ENCODE assay signal across 9 mouse cellular contexts in the genomic region with DNA sequence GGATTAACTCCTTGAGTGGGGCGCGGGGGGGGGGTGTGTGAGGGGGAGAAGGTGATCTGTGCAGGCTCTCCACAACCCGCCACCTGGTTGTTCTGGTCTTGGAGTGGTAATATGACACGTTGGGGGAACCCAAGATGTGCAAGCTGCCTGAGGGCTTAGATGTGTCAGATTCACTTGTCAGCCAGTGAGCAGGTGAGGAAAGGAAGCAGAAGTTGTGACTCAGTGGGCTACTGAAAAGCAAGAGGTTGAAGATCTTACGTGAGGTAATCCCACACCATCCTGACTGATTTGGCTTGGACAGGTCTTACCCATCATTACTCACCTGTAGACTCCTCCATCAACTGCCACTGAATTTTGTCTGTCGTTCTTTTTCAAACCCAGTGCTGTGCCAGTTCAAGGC. TPM values are rescaled to one million over a fixed set of nuclear protein-coding genes. Genes with fewer than 3 reads are reported as not detected.
DNase-seq lines count a peak whose midpoint lies in the region; ATAC-seq lines count a peak whose summit lies in the region.
"Had no signal": no experiment of that assay in that cellular context is flagged by ENCODE, and none has a peak within 500 bp of the region (broad histone marks: within the 10 kb centered on the region; RNA-seq: fewer than 3 reads in every experiment).

No protein-coding gene starts in this region.

- DNase-seq in kidney, adult 18-20 months: no peak
- peak; percentile 31 for DNase-seq in embryonic facial prominence, embryonic 11.5 days (ENCODE audit: low spot score)
- DNase-seq in MN1 (ENCODE audit: low spot score): no peak
- no peak for DNase-seq in cerebellum, adult 18-20 months

- peak overlapping the region; percentile 86 for H3K4me2 ChIP-seq in kidney, embryonic 15.5 days
- peak overlapping the region; percentile 97 for H3K4me2 ChIP-seq in embryonic facial prominence, embryonic 11.5 days (ENCODE audit: low read depth, low read length)
- peak overlapping the region; percentile 72 for H3K4me2 ChIP-seq in hindbrain, embryonic 16.5 days (ENCODE audit: low read length)
- H3K4me2 ChIP-seq in midbrain, embryonic 16.5 days (ENCODE audit: low read length): peak overlapping the region; percentile 94

- H3K27ac ChIP-seq in kidney, embryonic 15.5 days: no peak overlapping the region
- H3K27ac ChIP-seq in embryonic facial prominence, embryonic 11.5 days (replicated peaks; ENCODE audit: low read depth, low read length): no peak overlapping the region
- H3K27ac ChIP-seq in hindbrain, embryonic 16.5 days (ENCODE audit: low read depth, low read length): no peak overlapping the region
- no peak overlapping the region for H3K27ac ChIP-seq in midbrain, embryonic 16.5 days (ENCODE audit: low read length)

- peak overlapping the region; percentile 77 for H3K4me3 ChIP-seq in kidney, embryonic 15.5 days (replicated peaks)
- peak overlapping the region; percentile 93 for H3K4me3 ChIP-seq in embryonic facial prominence, embryonic 11.5 days (ENCODE audit: low read depth, low read length)
- H3K4me3 ChIP-seq in hindbrain, embryonic 16.5 days (ENCODE audit: low read length): peak overlapping the region; percentile 79
- H3K4me3 ChIP-seq in midbrain, embryonic 16.5 days (ENCODE audit: low read depth, low read length): peak overlapping the region; percentile 85

- no peaks in the 10 kb centered on the region for H3K36me3 ChIP-seq in kidney, embryonic 15.5 days
- H3K36me3 ChIP-seq in embryonic facial prominence, embryonic 11.5 days (replicated peaks; ENCODE audit: control insufficient read depth, insufficient read depth, low read depth, low read length): no peaks in the 10 kb centered on the region
- H3K36me3 ChIP-seq in hindbrain, embryonic 16.5 days (ENCODE audit: control insufficient read depth, insufficient read depth, low read length): no peaks in the 10 kb centered on the region
- no peaks in the 10 kb centered on the region for H3K36me3 ChIP-seq in midbrain, embryonic 16.5 days (ENCODE audit: control insufficient read depth, insufficient read depth, low read length)

- WGBS in kidney, embryonic 15.5 days: 35% methylated on average over 6 of the region's 6 CpGs
- WGBS in embryonic facial prominence, embryonic 11.5 days: 37% methylated on average over 6 of the region's 6 CpGs
- 46% methylated on average over 6 of the region's 6 CpGs for WGBS in hindbrain, embryonic 16.5 days
- WGBS in midbrain, embryonic 16.5 days: 35% methylated on average over 6 of the region's 6 CpGs

- no peak for ATAC-seq in kidney, embryonic 15.5 days (replicated peaks; ENCODE audit: low FRiP score)
- no peak for ATAC-seq in embryonic facial prominence, embryonic 11.5 days (replicated peaks; ENCODE audit: insufficient number of reproducible peaks, low FRiP score, low TSS enrichment, low read depth)
- no peak for ATAC-seq in hindbrain, embryonic 16.5 days
- no peak for ATAC-seq in midbrain, embryonic 16.5 days
- no peak for ATAC-seq in monocyte, adult 5-6 weeks (replicated peaks; ENCODE audit: insufficient number of reproducible peaks, low FRiP score, low TSS enrichment, poor library complexity, severe bottlenecking)

- peaks cover 53% of the 10 kb centered on the region for H3K4me1 ChIP-seq in kidney, embryonic 15.5 days
- peaks cover 8% of the 10 kb centered on the region for H3K4me1 ChIP-seq in embryonic facial prominence, embryonic 11.5 days (ENCODE audit: control insufficient read depth, insufficient read depth, low read length)
- H3K4me1 ChIP-seq in hindbrain, embryonic 16.5 days (ENCODE audit: control insufficient read depth, insufficient read depth, low read depth, low read length): peaks cover 51% of the 10 kb centered on the region
- peaks cover 60% of the 10 kb centered on the region for H3K4me1 ChIP-seq in midbrain, embryonic 16.5 days (ENCODE audit: control insufficient read depth, insufficient read depth, low read length)

- H3K9ac ChIP-seq in kidney, embryonic 15.5 days: peak overlapping the region; percentile 76; the same call in 1 of the 2 replicates
- no peak overlapping the region for H3K9ac ChIP-seq in embryonic facial prominence, embryonic 11.5 days (replicated peaks; ENCODE audit: low read length)
- peak overlapping the region; percentile 91; the same call in 1 of the 2 replicates for H3K9ac ChIP-seq in hindbrain, embryonic 16.5 days (ENCODE audit: low read depth, low read length)
- peak overlapping the region; percentile 96 for H3K9ac ChIP-seq in midbrain, embryonic 16.5 days (ENCODE audit: low read depth, low read length)

- H3K27me3 ChIP-seq in kidney, embryonic 15.5 days: no peaks in the 10 kb centered on the region
- H3K27me3 ChIP-seq in embryonic facial prominence, embryonic 11.5 days (ENCODE audit: control insufficient read depth, insufficient read depth, low read length): no peaks in the 10 kb centered on the region
- H3K27me3 ChIP-seq in hindbrain, embryonic 16.5 days (replicated peaks; ENCODE audit: control insufficient read depth, insufficient read depth, low read length): no peaks in the 10 kb centered on the region
- H3K27me3 ChIP-seq in midbrain, embryonic 16.5 days (ENCODE audit: control insufficient read depth, insufficient read depth, low read depth, low read length): no peaks in the 10 kb centered on the region

- no peaks in the 10 kb centered on the region for H3K9me3 ChIP-seq in kidney, embryonic 15.5 days (replicated peaks)
- no peaks in the 10 kb centered on the region for H3K9me3 ChIP-seq in embryonic facial prominence, embryonic 11.5 days (replicated peaks; ENCODE audit: control insufficient read depth, low read length)
- H3K9me3 ChIP-seq in hindbrain, embryonic 16.5 days (ENCODE audit: control insufficient read depth, low read length): no peaks in the 10 kb centered on the region
- H3K9me3 ChIP-seq in midbrain, embryonic 16.5 days (replicated peaks; ENCODE audit: control insufficient read depth, low read length, poor library complexity, severe bottlenecking): no peaks in the 10 kb centered on the region

RNA-seq across cellular contexts. Expression of a gene that starts 2.2 kb away (rescaled TPM):
- polyA plus RNA-seq in kidney, embryonic 15.5 days (2015; fragmentation: Nextera tagmentation; extraction: Ambion mirVana): 6.0 and 6.6 TPM in 2 replicates
- 10.3 and 11.2 TPM in 2 replicates for polyA plus RNA-seq in embryonic facial prominence, embryonic 11.5 days (2014; fragmentation: Nextera tagmentation; extraction: Ambion mirVana)
- polyA plus RNA-seq in hindbrain, embryonic 16.5 days (2015; fragmentation: Nextera tagmentation; extraction: Ambion mirVana): 11.5 and 13.6 TPM in 2 replicates
- polyA plus RNA-seq in midbrain, embryonic 16.5 days (2015; fragmentation: Nextera tagmentation; extraction: Ambion mirVana): 12.4 and 13.8 TPM in 2 replicates
- 7.1 to 13.3 TPM (median 13.1 TPM) in 3 replicates for total RNA-seq in monocyte, adult 5-6 weeks (2017)

RNA-seq across cellular contexts. Expression of a gene that starts 25.8 kb away (rescaled TPM):
- polyA plus RNA-seq in kidney, embryonic 15.5 days (2015; fragmentation: Nextera tagmentation; extraction: Ambion mirVana): 9.3 and 12.8 TPM in 2 replicates
- 7.6 and 8.5 TPM in 2 replicates for polyA plus RNA-seq in embryonic facial prominence, embryonic 11.5 days (2014; fragmentation: Nextera tagmentation; extraction: Ambion mirVana)
- 19.5 and 22.2 TPM in 2 replicates for polyA plus RNA-seq in hindbrain, embryonic 16.5 days (2015; fragmentation: Nextera tagmentation; extraction: Ambion mirVana)
- polyA plus RNA-seq in midbrain, embryonic 16.5 days (2015; fragmentation: Nextera tagmentation; extraction: Ambion mirVana): 22.7 and 23.9 TPM in 2 replicates
- total RNA-seq in monocyte, adult 5-6 weeks (2017): 0.39 to 6.9 TPM (median 1.2 TPM) in 3 replicates

RNA-seq across cellular contexts. Expression of a gene that starts 30.2 kb away (rescaled TPM):
- polyA plus RNA-seq in kidney, embryonic 15.5 days (2015; fragmentation: Nextera tagmentation; extraction: Ambion mirVana): not detected in 2 replicates
- not detected in 2 replicates for polyA plus RNA-seq in embryonic facial prominence, embryonic 11.5 days (2014; fragmentation: Nextera tagmentation; extraction: Ambion mirVana)
- polyA plus RNA-seq in hindbrain, embryonic 16.5 days (2015; fragmentation: Nextera tagmentation; extraction: Ambion mirVana): 0.49 and 0.81 TPM in 2 replicates
- polyA plus RNA-seq in midbrain, embryonic 16.5 days (2015; fragmentation: Nextera tagmentation; extraction: Ambion mirVana): 0.55 and 0.62 TPM in 2 replicates
- total RNA-seq in monocyte, adult 5-6 weeks (2017): not detected in 3 replicates
- total RNA-seq: liver, adult 2 months had no signal
- polyA plus RNA-seq: liver, adult 2 months had no signal
